Mouse (Mus musculus): ENCODE results near the gene Slmap.

DNA sequence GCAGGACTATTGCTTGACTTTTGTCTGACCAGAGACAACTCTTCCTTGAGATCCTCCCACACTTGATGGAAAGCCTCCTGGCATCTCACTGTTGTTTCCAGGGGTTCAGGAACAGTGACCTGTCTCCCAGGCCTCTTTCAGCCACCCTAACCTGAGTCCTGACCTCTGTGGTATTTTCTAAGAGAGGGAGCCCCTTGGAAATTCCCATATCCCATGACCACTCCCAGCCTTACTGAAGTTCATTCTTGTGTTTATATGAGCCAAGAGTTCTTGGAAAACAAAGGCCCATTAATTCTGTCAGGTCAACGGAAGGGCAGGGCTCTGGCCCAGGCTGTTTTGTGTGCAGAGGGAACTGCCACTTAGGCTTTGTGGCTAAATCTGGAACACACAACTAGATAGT lies 22.9 kb upstream of the Slmap start:
- TF ChIP-seq POLR2A (IDR thresholded peaks at IDR 0.05; ENCODE audit: extremely low read depth, insufficient read depth, low read length) (no peak), CTCF (IDR thresholded peaks at IDR 0.05; ENCODE audit: extremely low read depth, insufficient read depth, low read length) (no peak)

Data from cortical plate, adult 2 months (tissue).